Mouse (Mus musculus): ENCODE measurements around the gene Sptan1. TPM values are rescaled to one million over a fixed set of nuclear protein-coding genes. Genes with fewer than 3 reads are reported as not detected.

Sptan1 gene
- total and polyA plus RNA-seq, 3 experiments, result 26.2 to 29.5 TPM; not detected in 1

- Histone ChIP-seq H3K9me3 (replicated peaks; ENCODE audit: insufficient read depth, low read length) (no peaks in the 10 kb centered on the region), H3K36me3 (ENCODE audit: control insufficient read depth in 1 of 2, insufficient read depth in 2 of 2, low read length in 2 of 2) (peaks cover 0 to 18% of the 10 kb centered on the region in 2 experiments; a peak in 2 of 4 replicates), H3K4me3 (ENCODE audit: control insufficient read depth in 1 of 2, insufficient read depth in 1 of 2, low read depth in 2 of 2, low read length in 2 of 2) (peak overlapping the region; percentile 86 to 94), H3K9ac (ENCODE audit: control insufficient read depth, low read depth, low read length, poor library complexity, severe bottlenecking) (peak overlapping the region; percentile 99), H3K27me3 (ENCODE audit: control insufficient read depth in 1 of 2, insufficient read depth in 2 of 2, low read length in 2 of 2) (no peaks in the 10 kb centered on the region), H3K4me1 (ENCODE audit: control insufficient read depth in 1 of 2, insufficient read depth in 2 of 2, low read length in 2 of 2) (peaks cover 3 to 14% of the 10 kb centered on the region in 2 experiments; a peak in 3 of 4 replicates), H3K27ac (ENCODE audit: control insufficient read depth, low read depth, low read length) (peak overlapping the region; percentile 97), H3K79me2 (ENCODE audit: control insufficient read depth, insufficient read depth, low read length, poor library complexity) (peaks cover 46% of the 10 kb centered on the region)
- TF ChIP-seq EP300 (IDR thresholded peaks at IDR 0.05; ENCODE audit: low read depth in 1 of 2, low read length in 2 of 2) (peak; percentile 6 to 26; a peak in 1 of 4 replicates), ZC3H11A (IDR thresholded peaks at IDR 0.05; ENCODE audit: low read depth, low read length) (no peak), RCOR1 (IDR thresholded peaks at IDR 0.05; ENCODE audit: low read depth, low read length) (no peak), BHLHE40 (IDR thresholded peaks at IDR 0.05; ENCODE audit: borderline replicate concordance, low read depth, low read length) (peak; percentile 46; the same call in 1 of the 2 replicates), SIN3A (IDR thresholded peaks at IDR 0.05; ENCODE audit: low read length) (peak; percentile 71), MXI1 (IDR thresholded peaks at IDR 0.05; ENCODE audit: low read depth, low read length) (peak; percentile 97), CHD2 (IDR thresholded peaks at IDR 0.05; ENCODE audit: low read length) (peak; percentile 75), UBTF (IDR thresholded peaks at IDR 0.05; ENCODE audit: borderline replicate concordance, insufficient read depth, low read depth, low read length) (no peak), NELFE (IDR thresholded peaks at IDR 0.05; ENCODE audit: low read depth, low read length) (peak; percentile 23; the same call in 1 of the 2 replicates), MAX (IDR thresholded peaks at IDR 0.05; ENCODE audit: low read length) (peak; percentile 91), ETS1 (IDR thresholded peaks at IDR 0.05; ENCODE audit: low read depth, low read length) (peak; percentile 21), MAZ (IDR thresholded peaks at IDR 0.05; ENCODE audit: low read depth, low read length) (peak; percentile 81; the same call in 1 of the 2 replicates), NRF1 (IDR thresholded peaks at IDR 0.05; ENCODE audit: insufficient read depth, low read depth, low read length, poor library complexity, severe bottlenecking) (no peak), CHD1 (IDR thresholded peaks at IDR 0.05; ENCODE audit: low read depth, low read length) (0 out of 2 replicates have a peak, but pooled peaks have one; percentile 69), POLR2A (IDR thresholded peaks at IDR 0.05; ENCODE audit: control insufficient read depth in 1 of 2, insufficient read depth in 1 of 2, low read depth in 1 of 2, low read length in 2 of 2, poor library complexity in 1 of 2) (peak in 1 of 2 experiments; percentile 54; a peak in 1 of 4 replicates), POLR2AphosphoS5 (IDR thresholded peaks at IDR 0.05; ENCODE audit: borderline replicate concordance, low read depth, low read length) (0 out of 2 replicates have a peak, but pooled peaks have one; percentile 60), TBP (IDR thresholded peaks at IDR 0.05; ENCODE audit: low read depth, low read length) (peak; percentile 67; the same call in 1 of the 2 replicates), MYC (IDR thresholded peaks at IDR 0.05; ENCODE audit: low read depth, low read length) (peak; percentile 89), RAD21 (IDR thresholded peaks at IDR 0.05; ENCODE audit: low read depth, low read length) (no peak), USF1 (IDR thresholded peaks at IDR 0.05; ENCODE audit: low read depth, low read length) (peak; percentile 19; the same call in 1 of the 2 replicates)
- DNase-seq (ENCODE audit: low read depth, low spot score), result peak; percentile 94
These were observed 96.1 kb downstream of the Sptan1 start for GRCm38 (mm10) chr2:30061215-30062166.
